Mouse (Mus musculus) layer of hippocampus, adult 8-10 months (tissue): ENCODE data around the gene AC131692.1. TPM values are rescaled to one million over a fixed set of nuclear protein-coding genes. Genes with fewer than 3 reads are reported as not detected.

Experiments
- DNase-seq, 2 experiments: peaks; one replicate each; pipeline ENCODE4 v3.0.0; 2022; ENCODE audit warnings: low spot score in 2 of 2
- total RNA-seq, 4 experiments: library from RNA; stranded (reverse); gene quantifications; 2 replicates each; pipeline ENCODE4 v1.2.4; 2022

Gene AC131692.1
- total RNA-seq = not detected

GRCm38 (mm10) chr19:6094119-6094518 lies at the start of gene AC131692.1:
Gene AC131692.1 (plus strand): TSS chr19:6094419.
- DNase-seq = no peak

- DNase-seq = peak in 1 of 2 experiments; percentile 37
These were observed 48.6 kb upstream of the AC131692.1 start for GRCm38 (mm10) chr19:6045366-6046293.

GRCm38 (mm10) chr19:6046294-6047153 lies 47.7 kb upstream of the AC131692.1 start, which contains the start of gene Syvn1:
Gene Syvn1 (plus strand): TSS chr19:6046576.
- peak; percentile 89 to 92 for DNase-seq

- DNase-seq = peak in 1 of 2 experiments; percentile 34
These were observed 46.9 kb upstream of the AC131692.1 start for GRCm38 (mm10) chr19:6047154-6047898.

GRCm38 (mm10) chr19:6047899-6048166 lies 46.4 kb upstream of the AC131692.1 start:
- DNase-seq = no peak

- DNase-seq = peak in 1 of 2 experiments; percentile 10
These were observed 45.4 kb upstream of the AC131692.1 start for GRCm38 (mm10) chr19:6048681-6049410.

- DNase-seq = no peak
These were observed 41.7 kb upstream of the AC131692.1 start for GRCm38 (mm10) chr19:6052516-6052915.

- no peak for DNase-seq
These were observed 39.9 kb upstream of the AC131692.1 start for GRCm38 (mm10) chr19:6054296-6054695.

GRCm38 (mm10) chr19:6056696-6057095 lies 37.5 kb upstream of the AC131692.1 start:
- DNase-seq = no peak

- DNase-seq = peak; percentile 97 to 98
These were observed 36.7 kb upstream of the AC131692.1 start, which contains the start of the genes Mrpl49 and Fau for GRCm38 (mm10) chr19:6057313-6058096. Gene Mrpl49 (minus strand): TSS chr19:6057785. Gene Fau (plus strand): TSS chr19:6057844.

- DNase-seq = no peak
These were observed 35.7 kb upstream of the AC131692.1 start for GRCm38 (mm10) chr19:6058513-6058912.

- DNase-seq = no peak
These were observed 35.3 kb upstream of the AC131692.1 start for GRCm38 (mm10) chr19:6058966-6059365.

- peak; percentile 93 for DNase-seq
These were observed 33.1 kb upstream of the AC131692.1 start, which contains the start of gene Znhit2 for GRCm38 (mm10) chr19:6061021-6061533. Gene Znhit2 (plus strand): TSS chr19:6061192.

GRCm38 (mm10) chr19:6061641-6062302 lies 32.4 kb upstream of the AC131692.1 start:
- DNase-seq = no peak

- DNase-seq = no peak
These were observed 31.8 kb upstream of the AC131692.1 start for GRCm38 (mm10) chr19:6062418-6062817.

GRCm38 (mm10) chr19:6063081-6063480 lies 31.1 kb upstream of the AC131692.1 start:
- no peak for DNase-seq

- DNase-seq = no peak
These were observed 27.6 kb upstream of the AC131692.1 start for GRCm38 (mm10) chr19:6066571-6066970.

GRCm38 (mm10) chr19:6067011-6067723 lies 27.1 kb upstream of the AC131692.1 start:
- peak; percentile 79 to 85 for DNase-seq
